Mouse (Mus musculus) WW6 (cell line): Measurements from ENCODE around the gene Ugt2a1.
"Not testable (repeated sequence)": the region's sequence is repeated elsewhere in the genome, so short reads cannot be mapped to it uniquely, and the experiment has no call there.

ENCODE experiments used
- DNase-seq: peaks from one replicate; pipeline ENCODE4 v3.0.0-alpha.2; 2013; ENCODE audit warnings: low read depth, low spot score

Gene Ugt2a1

DNA sequence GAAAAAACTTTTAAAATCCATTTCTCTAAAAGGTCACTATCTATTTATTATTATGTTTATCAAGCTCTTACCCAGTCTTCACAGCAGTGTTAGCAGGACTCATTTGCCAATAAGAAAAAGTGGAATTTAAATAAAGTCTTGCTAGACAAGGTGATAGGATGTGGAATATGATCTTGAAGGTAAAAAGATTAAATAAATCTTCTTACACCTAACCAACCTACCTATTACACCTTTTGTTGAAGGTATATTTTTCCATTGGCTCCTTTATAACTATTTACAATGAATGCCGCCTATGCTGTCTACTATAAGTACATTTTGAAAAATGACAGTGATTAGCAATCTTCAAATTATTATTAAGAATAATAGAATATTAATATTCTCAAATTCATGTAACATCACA, at the start of gene Ugt2a1:
Ugt2a1 (minus strand) TSS at position 101 of the 400 bp plus-strand sequence.
- no peak for DNase-seq

DNA sequence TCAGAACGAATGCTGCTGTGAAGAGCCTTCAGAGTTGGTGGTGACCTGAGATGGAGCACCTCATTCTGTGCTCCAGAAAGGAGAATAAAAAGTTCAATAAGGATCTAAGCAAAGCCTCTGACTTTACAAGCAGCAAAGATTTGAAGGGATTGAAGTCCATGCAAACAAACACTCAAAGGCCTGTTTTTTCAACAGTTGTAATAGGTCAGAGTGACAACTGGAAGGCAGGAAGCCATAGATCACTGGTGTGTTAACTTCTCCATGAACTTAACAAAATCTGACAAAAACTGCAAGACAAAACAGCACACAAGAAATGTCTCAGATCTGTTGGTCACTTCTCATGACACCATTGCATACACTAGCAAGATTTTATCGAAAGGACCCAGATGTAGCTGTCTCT, 47.4 kb upstream of the Ugt2a1 start, which contains the start of gene Sult1b1:
Sult1b1 (minus strand) TSS at position 85 of the 400 bp plus-strand sequence.
- DNase-seq: no peak

DNA sequence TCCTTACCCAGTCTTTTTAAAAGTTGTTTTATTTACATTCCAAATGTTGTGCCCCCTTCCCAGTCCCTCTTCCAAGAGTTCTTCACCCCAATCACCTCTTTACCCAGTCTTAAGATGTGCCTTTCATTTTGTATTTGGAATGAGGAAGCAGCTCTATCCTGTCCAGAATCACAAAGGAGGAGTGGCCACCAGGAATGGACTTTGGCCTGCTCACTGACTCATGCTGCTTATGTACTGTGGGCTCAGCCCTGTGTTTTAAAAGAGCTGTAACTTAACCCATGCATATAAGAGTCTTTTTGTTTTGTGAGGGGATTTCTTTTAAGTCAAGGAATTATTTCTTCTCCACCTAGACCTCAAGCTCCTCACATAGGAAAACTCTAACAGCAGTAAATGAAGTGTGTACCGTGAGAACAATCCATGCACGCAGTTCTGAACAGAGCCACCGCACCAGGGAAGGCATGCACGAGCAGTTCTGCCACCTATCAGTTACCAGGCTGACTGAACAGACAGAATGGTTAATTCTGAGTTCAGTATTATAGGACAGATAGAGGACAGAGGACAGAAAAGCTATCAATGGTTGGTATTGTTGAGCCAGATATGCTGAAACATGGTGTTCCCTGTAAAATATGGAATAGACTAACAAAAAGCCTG, 45.4 kb upstream of the Ugt2a1 start:
- no peak for DNase-seq

DNA sequence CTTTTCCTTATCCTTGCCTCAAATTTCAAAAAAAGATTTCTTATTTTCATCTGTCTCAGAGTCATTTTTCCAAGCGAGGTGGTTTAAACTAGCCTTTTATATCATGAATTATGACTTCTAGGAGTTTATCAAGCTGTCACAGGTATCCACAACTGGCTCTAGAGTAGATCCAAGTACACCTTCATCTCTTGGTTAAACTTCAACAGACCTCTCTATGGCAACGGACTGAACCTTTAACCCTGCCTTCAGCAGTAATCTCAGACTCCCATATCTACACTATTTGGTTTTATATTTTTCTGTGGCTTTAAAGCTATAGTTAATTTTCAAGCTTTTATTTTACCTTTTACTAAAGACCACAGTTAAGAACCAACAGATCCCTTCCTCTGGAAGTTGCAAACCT, 41.6 kb upstream of the Ugt2a1 start:
- no peak for DNase-seq

DNA sequence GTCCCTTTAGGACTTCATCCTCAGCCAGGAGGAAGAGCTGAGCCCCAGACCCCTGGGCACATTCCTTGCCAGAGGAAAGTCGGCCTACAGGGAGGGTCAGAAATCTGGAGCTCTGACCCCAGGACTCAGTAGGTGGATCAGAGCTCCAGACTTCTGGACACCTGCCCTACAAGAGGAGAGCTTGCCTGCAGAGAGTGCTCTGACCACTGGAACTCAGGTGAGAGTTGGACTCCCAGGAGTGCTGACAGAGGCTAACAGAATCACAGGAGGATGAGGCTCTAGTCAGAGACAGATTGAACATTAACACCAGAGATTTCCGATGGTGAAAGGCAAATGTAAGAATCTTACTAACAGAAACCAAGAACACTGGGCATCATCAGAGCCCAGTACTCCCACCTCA, 32.9 kb upstream of the Ugt2a1 start:
- DNase-seq: not testable (repeated sequence)

DNA sequence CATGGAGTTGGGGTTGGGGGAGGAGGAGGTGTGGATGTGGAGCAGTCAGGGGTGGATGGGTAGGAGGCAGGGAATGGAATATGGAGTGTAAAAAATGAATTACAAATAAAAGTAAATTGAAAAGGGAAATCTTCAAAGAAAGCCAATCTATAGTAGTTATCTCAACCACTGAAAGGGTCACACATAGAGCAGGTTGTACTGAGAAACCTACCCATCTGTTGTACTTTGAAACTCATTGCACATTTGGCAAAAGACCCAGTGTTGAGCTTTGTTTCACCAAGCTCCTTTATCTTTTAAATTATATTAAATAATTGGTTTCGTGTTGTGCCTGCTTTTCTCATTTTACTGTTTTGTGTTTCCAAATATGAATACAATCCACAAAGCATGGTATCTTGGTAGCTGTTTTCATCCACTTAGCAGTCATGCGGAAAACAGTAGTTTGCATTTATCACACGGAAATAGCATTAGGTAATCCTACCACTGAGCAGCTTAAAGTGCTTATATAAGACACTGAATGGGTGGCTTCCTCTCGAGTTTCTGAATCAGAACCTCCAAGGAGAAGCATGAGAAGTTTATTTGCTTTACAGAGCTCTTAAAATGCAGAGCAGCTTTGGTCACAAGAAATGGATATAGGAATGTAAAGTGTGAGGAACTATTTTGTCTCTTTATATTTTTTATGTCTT, 15.2 kb upstream of the Ugt2a1 start:
- no peak for DNase-seq

DNA sequence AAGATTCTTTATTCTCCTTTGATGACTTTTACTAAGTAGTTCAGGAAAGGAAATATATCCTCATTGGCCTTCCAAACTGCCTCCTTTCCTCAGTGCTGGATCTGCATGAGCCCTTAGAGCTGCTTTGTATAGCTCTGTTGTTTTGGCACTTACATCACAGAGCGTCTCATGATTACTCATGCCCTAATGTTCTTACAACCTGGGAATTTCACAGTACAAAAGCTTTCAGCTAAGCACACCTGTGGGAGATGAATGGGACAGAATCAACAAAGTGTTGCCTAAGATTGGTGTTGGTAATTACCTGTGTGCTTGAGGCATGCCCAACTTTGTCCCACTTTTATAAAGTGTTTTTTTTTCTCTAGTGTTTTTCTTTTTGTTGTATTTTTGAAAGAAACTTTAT, 12.0 kb upstream of the Ugt2a1 start:
- no peak for DNase-seq

DNA sequence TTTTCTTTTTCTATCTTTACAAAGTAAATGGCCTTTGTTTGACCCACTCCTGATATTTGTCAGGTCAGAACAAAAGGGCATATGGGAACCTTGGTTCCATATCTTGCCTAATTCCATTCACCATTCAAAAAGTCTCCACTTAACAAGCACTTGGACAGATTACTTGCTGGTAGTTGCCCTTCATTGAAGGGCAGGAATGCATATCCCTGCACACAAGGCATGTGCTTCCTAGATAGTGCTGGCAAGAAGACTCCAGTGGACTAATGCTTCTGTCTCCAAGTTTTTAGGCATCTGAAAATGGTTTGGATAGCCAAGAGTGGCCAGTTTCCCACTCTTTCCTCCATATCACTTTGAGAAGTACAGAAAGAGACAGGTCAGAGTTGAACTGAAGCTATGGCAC, 8.7 kb upstream of the Ugt2a1 start:
- no peak for DNase-seq

DNA sequence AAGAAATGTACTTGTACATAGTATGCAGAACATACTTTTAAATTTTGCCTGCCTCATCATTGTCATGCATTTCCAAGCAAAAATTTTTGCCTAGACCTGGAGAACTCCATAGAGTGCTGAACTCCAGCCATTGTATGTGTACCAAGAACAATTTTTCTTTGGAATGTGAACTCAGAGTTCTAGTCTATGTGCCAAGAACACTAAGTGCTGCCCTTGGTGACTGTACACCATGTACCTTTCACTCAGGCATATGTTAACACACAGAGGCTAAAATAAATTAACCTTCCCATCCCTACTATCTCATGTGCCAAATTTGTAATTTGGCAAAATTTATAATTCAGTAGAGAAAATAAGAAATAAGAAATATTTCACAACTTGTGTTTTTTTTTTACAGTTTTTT, 8.3 kb upstream of the Ugt2a1 start:
- DNase-seq: no peak

DNA sequence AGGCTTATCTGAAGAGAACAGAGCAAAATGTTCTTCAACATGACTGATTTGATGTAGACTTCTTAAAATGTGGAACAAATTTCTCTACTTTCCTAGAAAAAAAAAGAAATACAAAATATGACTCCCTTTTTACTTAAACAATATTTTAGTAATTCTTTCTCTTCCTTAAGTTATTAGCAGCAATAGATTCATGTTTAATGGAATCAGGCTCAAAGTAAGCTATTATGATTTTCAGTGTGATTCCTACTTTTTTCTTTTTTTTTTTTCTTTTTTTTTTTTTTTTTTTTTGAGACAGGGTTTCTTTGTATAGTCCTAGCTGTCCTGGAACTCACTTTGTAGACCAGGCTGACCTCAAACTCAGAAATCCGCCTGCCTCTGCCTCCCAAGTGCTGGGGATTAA, 4.0 kb downstream of the Ugt2a1 start, which contains the start of gene Gm43638:
Gm43638 (minus strand) TSS at position 101 of the 400 bp plus-strand sequence.
- DNase-seq: not testable (repeated sequence)

DNA sequence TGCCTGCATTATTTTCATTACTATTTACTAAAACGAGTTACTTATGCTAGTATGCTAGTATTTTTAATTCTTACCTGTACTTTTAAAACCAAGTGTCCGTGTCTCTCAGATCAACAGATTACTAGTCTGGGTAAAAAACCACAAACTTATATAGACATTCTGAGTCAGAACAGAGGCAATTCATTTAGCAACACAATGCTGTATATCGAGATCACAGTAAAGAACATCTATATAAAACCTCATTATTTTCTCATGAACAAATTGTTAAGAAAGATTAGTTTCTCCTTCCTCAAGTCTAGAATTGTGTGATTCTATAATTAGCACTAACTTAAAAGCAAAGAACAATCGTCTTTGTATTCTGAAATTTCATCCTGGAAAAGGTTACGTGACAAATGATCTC, 8.5 kb downstream of the Ugt2a1 start, which contains the start of gene Ugt2a2:
Ugt2a2 (minus strand) TSS at position 101 of the 400 bp plus-strand sequence.
- DNase-seq: no peak

DNA sequence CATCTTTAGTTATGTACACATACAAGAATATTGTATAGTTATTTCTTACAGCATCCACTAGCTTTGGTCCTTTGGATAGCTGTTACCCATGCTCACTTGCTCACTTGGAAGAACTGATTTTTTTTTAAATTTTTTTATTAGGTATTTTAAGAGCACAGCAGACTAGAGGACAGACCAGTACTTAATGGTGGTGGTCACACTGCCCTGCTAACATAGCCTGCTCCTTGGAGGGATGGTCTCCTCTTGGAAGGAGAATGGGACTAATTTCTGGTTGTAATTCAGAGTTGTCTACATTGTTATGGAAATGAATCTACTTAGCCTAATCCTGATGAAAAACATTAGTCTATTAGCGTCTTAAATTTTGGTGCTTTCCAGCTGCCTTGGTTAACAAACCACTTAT, 31.9 kb downstream of the Ugt2a1 start:
- no peak for DNase-seq

DNA sequence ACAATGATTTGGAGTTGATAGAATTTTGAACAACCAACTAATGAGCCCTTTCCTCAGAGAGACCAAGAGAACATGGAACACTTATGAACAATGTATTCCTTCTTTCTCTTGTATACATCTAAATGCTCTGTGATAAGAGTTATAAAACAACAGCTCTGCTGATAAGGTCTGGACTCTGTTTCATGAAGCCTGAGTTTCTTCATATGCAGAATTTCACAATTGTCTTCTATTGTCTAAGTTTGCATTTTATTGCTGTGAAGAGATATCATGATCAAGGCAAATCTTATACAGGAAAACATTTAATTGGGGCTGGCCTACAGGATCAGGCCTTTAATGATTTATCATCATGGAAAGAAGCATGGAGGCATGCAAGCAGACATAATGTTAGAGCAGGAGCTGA, 33.0 kb downstream of the Ugt2a1 start:
- DNase-seq: no peak

DNA sequence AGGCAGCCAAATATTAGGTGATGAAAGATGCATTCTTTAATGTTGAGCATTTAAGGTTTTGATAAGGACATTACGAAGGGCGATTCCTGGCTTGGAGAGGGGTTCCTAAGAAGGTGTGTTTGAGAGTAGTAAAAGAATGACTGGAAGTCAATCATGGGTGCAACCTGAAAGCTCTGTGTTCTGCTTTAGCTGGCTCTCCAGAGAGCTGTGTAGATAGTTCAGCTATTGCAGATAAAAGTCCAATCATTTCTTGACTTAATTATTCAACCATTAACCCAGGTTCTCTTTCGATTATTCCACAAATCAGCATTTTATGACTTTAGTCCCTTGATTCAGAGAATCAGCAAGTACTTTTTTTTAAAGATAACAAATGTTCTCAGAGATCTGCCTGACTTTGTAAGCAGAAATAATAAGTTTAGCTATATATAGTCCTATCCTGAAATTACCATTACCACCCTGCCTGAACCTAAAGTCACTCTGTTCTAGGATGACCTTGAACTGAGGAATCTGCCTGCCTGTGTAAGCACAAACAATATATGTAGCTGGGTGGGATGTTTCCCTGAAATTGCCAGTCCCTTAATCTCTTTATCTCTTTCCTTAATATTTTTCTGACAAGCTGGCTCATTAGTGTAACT, 34.3 kb downstream of the Ugt2a1 start:
- no peak for DNase-seq

DNA sequence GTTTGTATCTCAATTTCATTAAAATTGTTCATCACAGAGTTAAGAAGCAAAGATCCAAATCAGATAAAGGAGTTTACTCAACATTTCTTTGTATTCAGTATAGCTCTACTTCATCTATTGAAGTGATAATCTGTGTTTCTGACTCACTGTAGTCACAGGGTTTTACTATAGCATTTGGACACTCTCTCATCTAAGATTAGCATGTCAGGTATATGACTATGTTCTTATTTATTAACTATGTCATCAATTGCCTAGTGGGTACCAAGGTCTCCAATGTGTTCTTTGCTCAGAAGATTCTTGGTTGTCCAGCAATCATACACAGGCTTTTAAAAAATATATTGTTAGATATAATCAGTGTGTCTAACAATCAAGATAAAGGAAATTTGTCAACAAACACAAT, 35.2 kb downstream of the Ugt2a1 start:
- no peak for DNase-seq

DNA sequence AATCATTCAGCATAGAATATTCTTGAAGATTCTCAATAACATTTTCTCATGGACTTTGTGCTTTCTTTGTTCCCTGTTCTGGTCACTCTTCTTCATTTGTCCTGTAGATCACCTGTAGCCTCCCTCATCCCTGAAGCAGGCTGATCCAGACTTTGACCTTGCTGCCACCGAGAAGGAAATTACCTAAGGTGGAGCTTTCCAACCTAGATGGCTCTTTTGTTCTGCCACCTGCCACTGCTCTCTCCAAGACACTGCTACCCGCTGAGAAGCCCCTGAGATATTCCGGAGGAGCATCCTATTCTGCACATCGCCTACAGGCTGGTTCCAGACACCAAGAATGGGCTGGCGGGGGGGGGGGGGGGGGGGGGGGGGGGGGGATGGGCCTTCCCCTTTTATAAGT, 38.2 kb downstream of the Ugt2a1 start:
- not testable (repeated sequence) for DNase-seq

DNA sequence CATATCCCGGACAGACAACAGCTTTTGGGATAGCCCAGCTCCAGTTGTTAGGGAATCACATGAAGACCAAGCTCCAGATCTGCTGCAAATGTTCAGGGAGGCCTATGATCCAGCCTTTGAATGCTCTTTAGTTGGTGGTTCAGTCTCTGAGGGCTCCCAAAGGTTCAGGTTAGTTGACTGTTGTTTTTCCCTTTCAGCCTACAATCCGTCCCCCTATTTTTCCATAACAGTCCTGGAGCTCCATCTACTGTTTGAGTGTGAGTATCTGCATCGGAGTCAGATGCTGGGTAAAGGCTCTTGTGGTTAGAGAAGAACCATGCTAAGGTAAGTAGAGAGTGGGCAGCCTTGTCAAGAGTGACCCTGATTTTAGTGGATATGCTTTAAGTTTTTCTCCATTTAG, 54.4 kb downstream of the Ugt2a1 start:
- DNase-seq: no peak

DNA sequence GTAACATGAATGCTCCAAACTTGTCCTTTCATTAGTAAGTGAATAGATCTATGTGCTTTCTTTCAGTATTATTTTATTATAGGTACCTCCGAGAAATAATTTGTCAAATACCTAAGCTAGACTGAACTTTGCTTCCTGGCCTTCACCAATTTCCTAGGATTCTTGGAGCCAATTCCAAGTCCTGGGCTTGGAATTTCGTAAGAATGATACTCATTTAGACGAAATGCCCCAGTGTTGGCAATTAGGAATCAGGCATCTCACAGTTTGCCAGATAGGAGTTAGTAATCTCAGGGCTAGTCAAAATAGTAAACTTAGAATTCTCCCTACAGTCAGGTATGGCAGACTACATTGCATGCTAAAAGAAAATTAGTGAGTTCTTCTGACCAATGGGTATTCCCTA, 65.0 kb downstream of the Ugt2a1 start:
- no peak for DNase-seq

DNA sequence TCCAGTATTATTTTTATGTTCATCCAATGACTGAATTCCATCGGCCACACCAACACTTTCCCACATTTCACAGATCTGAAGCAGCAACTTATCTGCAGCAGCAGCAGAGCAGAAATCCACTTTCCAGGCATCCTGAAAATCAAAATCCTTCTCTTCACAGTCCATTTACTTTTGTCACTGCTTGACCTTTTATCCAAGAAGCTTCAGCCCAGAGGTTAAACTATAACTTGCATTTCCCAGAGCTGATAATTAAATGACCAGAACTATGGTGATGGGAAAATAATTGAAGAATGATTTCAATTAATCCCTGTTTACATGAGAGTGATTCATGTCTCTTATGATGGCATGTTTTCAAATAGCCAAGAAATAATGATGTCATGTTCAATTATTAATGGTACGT, 66.6 kb downstream of the Ugt2a1 start, which contains the start of gene Ugt2b38:
Ugt2b38 (minus strand) TSS at position 163 of the 400 bp plus-strand sequence.
- DNase-seq: not testable (repeated sequence)
